Mouse (Mus musculus) T-helper 2 cell (primary cell): Measurements from ENCODE around the gene Gale.

ENCODE experiments used
- in situ Hi-C: fragments of 300-600 bp; cut with MboI, MseI; formaldehyde crosslinking; loops from one replicate; pipeline ENCODE4 v1.15.1; 2025; ENCODE audit warnings: high pct_unique_total_duplicates

The Gale gene

DNA sequence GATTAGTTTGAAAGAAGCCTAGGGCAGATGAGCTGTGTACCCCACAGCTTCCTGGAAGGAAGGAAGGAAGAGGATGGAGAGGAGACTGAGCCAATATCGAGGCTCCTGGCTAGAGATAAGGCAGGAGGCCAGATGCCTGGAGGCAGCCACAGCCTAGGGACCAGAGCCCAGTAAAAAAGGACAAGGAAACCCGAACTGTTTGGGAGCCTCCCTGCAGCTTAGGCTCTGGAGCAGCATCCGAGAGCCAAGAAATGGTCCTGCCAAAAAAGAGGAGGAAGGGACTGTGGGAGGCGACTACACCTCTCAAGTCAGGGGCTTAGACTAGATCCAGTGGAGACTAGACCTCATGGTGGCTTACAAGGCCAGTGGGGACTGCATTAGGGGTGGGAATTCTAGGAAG lies 20.1 kb upstream of the Gale start:
- in situ Hi-C loops: no loop called here

- in situ Hi-C loops: no loop called here
These were observed 17.8 kb upstream of the Gale start for GRCm38 (mm10) chr4:135945706-135946105.

GRCm38 (mm10) chr4:135946278-135946658 lies 17.3 kb upstream of the Gale start, which contains the start of gene Hmgcl:
Hmgcl (plus strand) TSS chr4:135946448.
- in situ Hi-C loops: no loop called here

- in situ Hi-C loops: no loop called here
These were observed 16.7 kb upstream of the Gale start for GRCm38 (mm10) chr4:135946659-135947301.

DNA sequence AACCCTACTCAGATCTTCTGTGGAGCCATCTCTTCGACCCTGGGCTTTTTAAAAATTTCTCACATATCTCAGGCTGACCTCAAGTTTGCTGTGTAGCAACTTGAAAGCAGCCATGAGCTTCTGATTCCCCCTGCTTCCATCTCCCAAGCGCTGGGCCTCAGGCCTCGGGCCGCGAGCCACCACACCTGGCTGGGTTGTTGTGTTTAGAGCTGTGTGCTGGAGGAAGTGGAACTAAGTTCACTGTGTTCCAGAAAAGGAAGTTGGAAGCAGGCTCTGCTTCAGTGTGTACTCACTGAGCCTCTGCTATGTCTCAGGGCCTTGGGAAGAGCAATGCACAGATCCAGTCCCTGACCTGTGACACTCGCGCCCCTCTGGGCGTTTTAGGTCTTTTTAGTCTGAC lies 15.4 kb upstream of the Gale start:
- in situ Hi-C loops: no loop called here

GRCm38 (mm10) chr4:135949475-135949874 lies 14.1 kb upstream of the Gale start:
- in situ Hi-C loops: no loop called here

GRCm38 (mm10) chr4:135949911-135950310 lies 13.6 kb upstream of the Gale start:
- in situ Hi-C loops: loop anchor here (25.0 kb wide), 1 partner anchor 1912 kb away; the partner anchor contains the start of gene Ece1

GRCm38 (mm10) chr4:135950365-135950764 lies 13.2 kb upstream of the Gale start:
- in situ Hi-C loops: loop anchor here (25.0 kb wide), 1 partner anchor 1912 kb away; the partner anchor contains the start of gene Ece1

DNA sequence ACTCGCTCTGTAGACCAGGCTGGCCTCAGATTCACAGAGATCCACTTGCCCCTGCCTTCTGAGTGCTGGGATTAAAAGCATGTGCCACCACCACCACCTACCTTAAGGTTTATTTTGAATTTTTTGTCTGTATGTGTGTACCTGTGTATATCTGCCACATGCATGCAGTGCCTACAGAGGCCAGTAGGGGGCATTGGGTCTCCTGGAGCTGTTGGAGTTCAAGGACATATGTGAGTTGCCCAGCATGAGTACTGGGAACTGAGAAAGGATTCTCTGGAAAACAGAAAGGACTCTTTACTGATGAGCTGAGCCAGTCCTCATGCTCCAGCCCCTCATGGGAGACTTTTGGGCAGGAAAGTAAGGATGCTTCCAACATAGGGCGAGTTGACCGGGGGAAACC lies 12.0 kb upstream of the Gale start:
- in situ Hi-C loops: loop anchor here (25.0 kb wide), 1 partner anchor 1911 kb away; the partner anchor contains the start of gene Ece1

DNA sequence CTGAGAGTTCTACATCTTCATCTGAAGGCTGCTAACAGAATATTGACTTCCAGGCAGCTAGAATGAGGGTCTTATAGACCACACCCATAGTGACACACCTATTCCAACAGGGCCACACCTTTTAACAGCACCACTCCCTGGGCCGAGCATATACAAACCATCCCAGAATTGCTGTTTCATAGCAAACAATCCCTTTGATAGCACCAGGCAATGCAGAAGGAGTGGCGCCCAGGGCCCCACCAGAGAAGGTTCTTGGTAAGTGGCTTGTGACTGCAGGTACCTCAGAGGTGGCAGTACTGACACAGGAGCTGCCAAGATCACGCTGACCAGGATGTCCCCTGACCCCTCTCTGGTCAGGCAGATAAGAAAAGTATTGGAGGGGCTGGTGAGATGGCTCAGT lies 10.3 kb upstream of the Gale start:
- in situ Hi-C loops: loop anchor here (25.0 kb wide), 1 partner anchor 1909 kb away; the partner anchor contains the start of gene Ece1

GRCm38 (mm10) chr4:135954241-135954640 lies 9.3 kb upstream of the Gale start:
- in situ Hi-C loops: loop anchor here (25.0 kb wide), 1 partner anchor 1908 kb away; the partner anchor contains the start of gene Ece1

- in situ Hi-C loops: loop anchor here (25.0 kb wide), 1 partner anchor 1906 kb away; the partner anchor contains the start of gene Ece1
These were observed 7.6 kb upstream of the Gale start for GRCm38 (mm10) chr4:135955886-135956285.

DNA sequence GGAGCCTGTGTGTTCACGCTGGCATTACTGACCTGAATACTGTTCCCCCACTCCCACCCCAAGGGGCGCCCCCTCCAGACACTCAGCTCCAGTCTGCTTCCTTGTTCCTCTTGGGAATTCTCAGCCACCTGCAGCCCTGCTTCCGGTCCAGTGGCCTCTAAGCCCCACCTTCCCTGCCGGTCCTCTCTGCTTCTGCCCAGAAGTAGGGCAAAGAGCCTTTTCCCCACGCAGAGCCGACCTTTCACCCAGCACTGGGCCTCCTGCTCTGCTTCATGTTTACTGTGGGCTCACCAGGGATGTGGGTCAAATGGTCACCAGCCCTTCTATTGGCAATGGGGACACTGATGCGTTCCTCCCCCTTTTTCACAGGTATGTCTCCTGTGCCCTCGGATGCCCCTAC lies 5.2 kb upstream of the Gale start:
- in situ Hi-C loops: loop anchor here (25.0 kb wide), 1 partner anchor 1904 kb away; the partner anchor contains the start of gene Ece1

DNA sequence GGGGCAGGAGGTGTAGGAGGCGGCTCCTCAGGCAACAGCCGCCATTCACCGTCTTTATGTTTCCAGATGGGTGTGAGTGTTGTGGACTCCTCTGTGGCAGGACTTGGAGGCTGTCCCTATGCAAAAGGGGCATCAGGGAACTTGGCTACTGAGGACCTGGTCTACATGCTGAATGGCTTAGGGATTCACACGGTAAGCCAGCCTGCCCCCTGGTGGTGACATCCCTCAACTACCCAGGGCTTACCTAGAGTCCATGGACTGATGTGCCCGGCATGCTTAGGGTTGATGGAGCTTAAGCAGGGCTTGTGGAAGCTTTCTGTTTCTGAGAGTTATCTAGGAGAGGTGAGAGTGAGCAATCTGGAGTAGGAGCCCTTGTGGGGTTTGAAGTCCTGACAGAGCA lies 2.8 kb upstream of the Gale start:
- in situ Hi-C loops: loop anchor here (25.0 kb wide), 1 partner anchor 1902 kb away; the partner anchor contains the start of gene Ece1

DNA sequence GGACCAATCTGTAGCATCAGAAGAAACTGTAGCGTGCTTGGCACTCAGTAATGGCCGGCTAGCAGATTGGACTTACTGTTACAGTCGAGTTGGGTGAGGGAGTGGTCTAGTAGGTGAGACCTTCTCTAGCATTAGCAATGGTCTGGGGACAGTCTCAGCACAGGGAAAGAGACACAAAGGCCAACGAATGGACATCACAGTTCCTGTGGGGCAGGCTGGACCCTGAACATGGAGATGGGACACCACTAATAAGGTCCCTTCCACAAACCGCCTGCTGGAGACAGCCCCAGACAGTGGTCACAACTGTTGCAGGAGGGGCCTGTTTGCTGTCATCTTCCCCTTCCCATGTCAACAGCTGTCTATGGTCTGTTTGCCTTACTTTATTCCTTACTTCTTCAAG lies 1.8 kb upstream of the Gale start:
- in situ Hi-C loops: loop anchor here (25.0 kb wide), 1 partner anchor 1901 kb away; the partner anchor contains the start of gene Ece1

- in situ Hi-C loops: loop anchor here (25.0 kb wide), 1 partner anchor 1900 kb away; the partner anchor contains the start of gene Ece1
These were observed 1.3 kb upstream of the Gale start for GRCm38 (mm10) chr4:135962198-135962597.

GRCm38 (mm10) chr4:135962946-135963345 lies 581 bp upstream of the Gale start:
- in situ Hi-C loops: loop anchor here (25.0 kb wide), 1 partner anchor 1899 kb away; the partner anchor contains the start of gene Ece1

GRCm38 (mm10) chr4:135964426-135964825 lies 899 bp downstream of the Gale start:
- in situ Hi-C loops: loop anchor here (25.0 kb wide), 1 partner anchor 1898 kb away; the partner anchor contains the start of gene Ece1

DNA sequence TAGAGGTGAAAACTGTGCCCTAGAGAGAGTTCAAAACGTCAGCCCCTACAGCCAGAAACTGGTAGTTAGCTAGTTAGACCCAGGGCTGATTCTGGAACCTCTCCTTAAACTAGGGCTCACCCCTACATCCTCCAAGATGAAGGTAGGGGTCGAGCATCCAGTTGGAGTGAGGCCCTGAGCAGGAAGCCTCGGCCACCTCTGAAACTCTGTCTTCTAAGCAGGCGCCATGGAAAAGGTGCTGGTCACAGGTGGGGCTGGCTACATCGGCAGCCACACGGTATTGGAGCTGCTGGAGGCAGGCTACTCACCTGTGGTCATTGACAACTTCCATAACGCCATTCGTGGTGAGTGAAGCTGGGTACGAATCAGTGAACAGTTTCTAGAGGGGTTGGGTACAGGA lies 1.6 kb downstream of the Gale start:
- in situ Hi-C loops: loop anchor here (5.0 to 25.0 kb wide), 2 partner anchors 192 to 1897 kb away; partner anchors contain the start of gene Ece1

DNA sequence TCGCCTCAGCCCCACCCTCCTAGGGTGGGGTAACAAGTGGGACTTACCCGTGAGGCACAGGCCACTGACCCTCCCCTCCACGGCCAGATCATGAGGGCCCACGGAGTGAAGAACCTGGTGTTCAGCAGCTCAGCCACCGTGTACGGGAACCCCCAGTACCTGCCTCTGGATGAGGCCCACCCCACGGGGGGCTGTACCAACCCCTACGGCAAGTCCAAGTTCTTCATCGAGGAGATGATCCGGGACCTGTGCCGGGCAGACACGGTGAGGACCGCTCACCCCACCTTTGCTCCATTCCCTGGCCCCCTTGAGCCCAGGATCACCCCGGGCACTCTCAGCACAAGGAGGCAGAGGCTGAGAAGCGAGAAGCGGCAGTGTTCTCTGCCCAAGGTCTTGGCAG lies 2.8 kb downstream of the Gale start:
- in situ Hi-C loops: loop anchor here (5.0 to 25.0 kb wide), 2 partner anchors 191 to 1896 kb away; partner anchors contain the start of gene Ece1

GRCm38 (mm10) chr4:135967086-135967760 lies 3.7 kb downstream of the Gale start:
- in situ Hi-C loops: loop anchor here (5.0 to 25.0 kb wide), 2 partner anchors 190 to 1895 kb away; partner anchors contain the start of gene Ece1
